Mouse (Mus musculus) forebrain, embryonic 12.5 days (tissue): ENCODE measurements around the gene Grm1. TPM values are rescaled to one million over a fixed set of nuclear protein-coding genes. Genes with fewer than 3 reads are reported as not detected.

Experiments
- ATAC-seq: fragments of 200-750 bp; cut with Nextera tagmentation; 2 replicates; pipeline ENCODE4 v1.8.0; 2017; ENCODE audit warnings: moderate TSS enrichment; ENCODE audit not compliant: low FRiP score
- H3K27ac ChIP-seq: fragments of 300-500 bp; sonication (generic); 2 replicates; pipeline ENCODE4 v1.5.1; 2016; ENCODE audit warnings: mild to moderate bottlenecking
- H3K27me3 ChIP-seq: fragments of 300-500 bp; sonication (generic); 2 replicates; pipeline ENCODE4 v1.6.1; 2016; ENCODE audit warnings: mild to moderate bottlenecking
- H3K36me3 ChIP-seq: fragments of 300-500 bp; sonication (generic); replicated peaks from 2 replicates; pipeline ENCODE4 v1.6.1; 2016; ENCODE audit warnings: mild to moderate bottlenecking
- H3K4me1 ChIP-seq: fragments of 300-500 bp; sonication (generic); 2 replicates; pipeline ENCODE4 v1.6.1; 2016
- H3K4me2 ChIP-seq: fragments of 300-500 bp; sonication (generic); 2 replicates; pipeline ENCODE4 v1.6.1; 2016; ENCODE audit warnings: mild to moderate bottlenecking, moderate library complexity
- H3K4me3 ChIP-seq: fragments of 300-500 bp; sonication (generic); replicated peaks from 2 replicates; pipeline ENCODE4 v1.5.1; 2016; ENCODE audit warnings: mild to moderate bottlenecking
- H3K9ac ChIP-seq: fragments of 300-500 bp; sonication (generic); 2 replicates; pipeline ENCODE4 v1.6.1; 2016; ENCODE audit warnings: mild to moderate bottlenecking
- H3K9me3 ChIP-seq: fragments of 300-500 bp; sonication (generic); 2 replicates; pipeline ENCODE4 v1.6.1; 2016
- WGBS: fragments of 180-500 bp; shearing (Covaris S2); methylation state at CpG from one replicate; pipeline ENCODE4 v1.1.7; 2016; 5-methylcytosine and 5-hydroxymethylcytosine counted together
- polyA plus RNA-seq: library from polyadenylated mRNA; unstranded; fragments of >200 nt; fragmentation: Nextera tagmentation; extraction: Ambion mirVana; gene quantifications from 2 replicates; pipeline ENCODE4 v1.2.1, GENCODE M21; 2016

Gene Grm1
- polyA plus RNA-seq, 1 experiment from 2014 or later, result 2.4 TPM

DNA sequence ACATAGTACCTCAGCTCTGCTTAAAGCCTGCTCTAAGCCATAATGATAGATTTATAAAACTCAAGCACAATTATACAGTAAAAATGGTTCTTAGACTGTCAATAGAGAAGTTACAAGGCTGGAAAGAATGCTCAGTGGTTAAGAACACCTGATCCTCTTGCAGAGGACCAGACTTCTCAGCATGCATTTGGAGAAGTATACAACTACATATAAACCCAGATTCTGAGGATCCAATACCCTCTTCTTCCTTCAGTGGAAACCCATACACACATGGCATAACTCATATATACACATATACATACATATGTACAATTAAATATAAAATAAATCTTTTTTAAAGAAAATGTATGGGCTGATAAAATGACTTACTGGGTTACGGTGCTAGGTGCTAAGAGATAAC lies 401.1 kb downstream of the Grm1 start, which contains the start of gene Gm10944:
Gene Gm10944, plus strand, starts transcription at position 301 of the 400 bp plus-strand sequence.
- no peaks in the 10 kb centered on the region for H3K27me3 ChIP-seq
- WGBS, result 95% methylated on average over 1 of the region's 1 CpGs

DNA sequence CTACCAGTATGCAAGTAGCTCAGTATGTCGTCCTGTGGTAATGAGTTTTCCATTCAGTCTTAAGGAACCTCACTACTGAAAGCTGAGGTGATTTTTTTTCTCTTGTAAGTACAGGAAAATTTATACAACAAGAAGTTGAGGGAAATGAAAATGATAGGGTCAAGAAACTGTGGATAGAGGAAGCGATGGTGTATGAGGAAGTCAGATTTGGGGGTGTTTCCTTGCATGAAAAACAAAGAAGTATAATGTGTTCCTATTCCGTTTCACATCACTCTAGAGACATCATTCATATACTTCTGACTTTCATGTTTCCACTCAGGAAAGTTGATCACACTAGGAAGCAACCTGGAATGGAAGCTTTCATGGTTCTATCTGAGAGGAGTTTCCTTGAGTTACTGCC lies 422.2 kb downstream of the Grm1 start:
- H3K9me3 ChIP-seq, result no peaks in the 10 kb centered on the region
- no peak overlapping the region for H3K4me3 ChIP-seq
- no peaks in the 10 kb centered on the region for H3K27me3 ChIP-seq
- WGBS, result 80% methylated on average over 3 of the region's 3 CpGs
- no peak overlapping the region for H3K27ac ChIP-seq
- no peak overlapping the region for H3K4me2 ChIP-seq
- H3K9ac ChIP-seq, result no peak overlapping the region
- ATAC-seq, result no peak
- H3K4me1 ChIP-seq, result no peaks in the 10 kb centered on the region
- H3K36me3 ChIP-seq, result no peaks in the 10 kb centered on the region

More for the DNA sequence above, 401.1 kb downstream of the Grm1 start, which contains the start of gene Gm10944:
- no peak for ATAC-seq
- no peak within 1 kb of the TSS for H3K27ac ChIP-seq
- no peak within 1 kb of the TSS for H3K9ac ChIP-seq
- no peak within 1 kb of the TSS for H3K4me3 ChIP-seq
- no peaks in the 10 kb centered on the region for H3K4me1 ChIP-seq
- no peak within 1 kb of the TSS for H3K4me2 ChIP-seq
- H3K36me3 ChIP-seq, result no peaks in the 10 kb centered on the region
- H3K9me3 ChIP-seq, result no peaks in the 10 kb centered on the region

DNA sequence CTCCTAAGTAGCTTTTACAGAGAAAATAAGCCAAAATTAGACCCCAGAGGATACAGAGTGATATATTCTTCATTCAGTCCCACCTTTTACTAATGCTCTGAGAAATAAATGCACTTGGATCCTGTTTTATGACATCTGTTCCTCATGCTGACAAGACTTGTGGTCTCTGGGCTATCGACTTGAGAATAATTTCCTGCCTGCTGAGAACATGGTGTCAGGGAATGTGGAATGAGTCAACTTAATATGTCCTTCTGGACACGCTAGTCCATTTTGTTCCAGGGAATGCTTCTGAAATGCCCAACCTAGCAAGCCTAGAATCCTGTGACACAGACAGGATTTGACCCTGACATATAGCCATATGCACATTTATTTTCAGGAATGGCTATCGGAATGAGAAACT lies 423.0 kb downstream of the Grm1 start:
- Histone ChIP-seq H3K36me3 (no peaks in the 10 kb centered on the region), H3K4me1 (no peaks in the 10 kb centered on the region), H3K9me3 (no peaks in the 10 kb centered on the region), H3K27ac (no peak overlapping the region), H3K27me3 (no peaks in the 10 kb centered on the region), H3K9ac (no peak overlapping the region), H3K4me3 (no peak overlapping the region), H3K4me2 (no peak overlapping the region)
- ATAC-seq, result no peak
- 88% methylated on average over 3 of the region's 3 CpGs for WGBS

DNA sequence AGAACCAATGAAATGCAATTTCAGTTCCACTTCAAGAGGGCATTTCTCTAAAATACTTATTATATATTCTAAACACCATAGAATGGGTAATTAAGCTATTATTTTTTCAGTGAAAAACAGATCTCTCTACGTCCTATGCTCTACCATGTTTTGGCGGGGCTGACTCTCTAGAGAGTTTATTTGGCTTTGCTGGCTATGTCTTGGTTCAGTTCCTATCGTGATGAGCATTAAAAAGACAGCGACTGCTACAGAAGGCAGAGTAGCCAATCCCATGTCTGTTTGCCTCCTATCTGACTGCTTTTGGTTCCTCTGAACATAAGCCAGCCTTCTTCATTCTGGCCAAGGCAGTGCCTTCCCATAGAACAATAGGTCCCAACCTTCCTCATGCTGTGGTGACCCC lies 425.5 kb downstream of the Grm1 start:
- no peaks in the 10 kb centered on the region for H3K9me3 ChIP-seq
- no peak overlapping the region for H3K9ac ChIP-seq
- H3K4me3 ChIP-seq, result no peak overlapping the region
- H3K4me1 ChIP-seq, result no peaks in the 10 kb centered on the region
- H3K27ac ChIP-seq, result no peak overlapping the region
- H3K27me3 ChIP-seq, result no peaks in the 10 kb centered on the region
- WGBS, result 78% methylated on average over 4 of the region's 4 CpGs
- H3K36me3 ChIP-seq, result no peaks in the 10 kb centered on the region
- no peak overlapping the region for H3K4me2 ChIP-seq
- ATAC-seq, result no peak

DNA sequence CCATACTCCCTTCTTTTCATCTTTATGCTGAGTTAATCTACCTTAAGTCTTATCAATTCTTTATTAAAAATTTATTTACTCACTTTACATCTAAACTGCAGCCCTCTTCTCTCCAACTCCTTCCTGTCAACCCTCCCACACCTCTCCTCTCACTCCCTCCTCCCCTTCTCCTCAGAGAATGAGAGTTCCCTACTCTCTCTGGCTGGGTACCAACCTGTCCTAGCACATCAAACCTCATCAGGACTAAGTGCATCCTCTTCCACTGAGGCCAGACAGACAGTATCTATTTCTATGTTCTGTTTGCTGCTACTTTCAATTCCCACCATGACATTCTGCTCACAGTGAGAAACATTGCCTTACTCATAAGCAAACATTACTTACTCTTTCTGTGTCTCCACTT lies 426.2 kb downstream of the Grm1 start:
- H3K9ac ChIP-seq, result no peak overlapping the region
- no peak overlapping the region for H3K27ac ChIP-seq
- ATAC-seq, result no peak
- H3K4me2 ChIP-seq, result no peak overlapping the region
- no peaks in the 10 kb centered on the region for H3K36me3 ChIP-seq
- H3K9me3 ChIP-seq, result no peaks in the 10 kb centered on the region
- H3K4me1 ChIP-seq, result no peaks in the 10 kb centered on the region
- H3K27me3 ChIP-seq, result no peaks in the 10 kb centered on the region
- no peak overlapping the region for H3K4me3 ChIP-seq

Other genes starting within 250 kb of the Grm1 start
- gene Shprh, start 67.1 kb upstream of the Grm1 start, polyA plus RNA-seq, result 33.0 and 34.4 TPM in 2 replicates
- 43.7 and 46.6 TPM in 2 replicates for gene Fbxo30, start 199.0 kb upstream of the Grm1 start, polyA plus RNA-seq